Mouse (Mus musculus) liver, embryonic 11.5 days (tissue): ENCODE data around the gene Rgs3. TPM values are rescaled to one million over a fixed set of nuclear protein-coding genes. Genes with fewer than 3 reads are reported as not detected.

ENCODE experiments used
- ATAC-seq: fragments of 200-750 bp; cut with Nextera tagmentation; replicated peaks from 2 replicates; pipeline ENCODE4 v1.8.0; 2017; ENCODE audit warnings: moderate number of reproducible peaks, mild to moderate bottlenecking, moderate TSS enrichment, moderate library complexity; ENCODE audit not compliant: low FRiP score
- DNase-seq: peaks from one replicate; pipeline ENCODE4 v3.0.0-alpha.2; 2017; ENCODE audit warnings: low spot score
- H3K27ac ChIP-seq: fragments of 300-500 bp; sonication (generic); 2 replicates; pipeline ENCODE4 v1.5.1; 2014; ENCODE audit warnings: mild to moderate bottlenecking, low read depth, low read length, control low read depth
- H3K27me3 ChIP-seq: fragments of 300-500 bp; sonication (generic); replicated peaks from 2 replicates; pipeline ENCODE4 v1.6.1; 2014; ENCODE audit warnings: low read length, mixed read lengths; ENCODE audit not compliant: control insufficient read depth, insufficient read depth
- H3K36me3 ChIP-seq: fragments of 300-500 bp; sonication (generic); 2 replicates; pipeline ENCODE4 v1.6.1; 2014; ENCODE audit warnings: mild to moderate bottlenecking, low read length, moderate library complexity, mixed read lengths; ENCODE audit not compliant: control insufficient read depth, insufficient read depth
- H3K4me1 ChIP-seq: fragments of 300-500 bp; sonication (generic); replicated peaks from 2 replicates; pipeline ENCODE4 v1.6.1; 2014; ENCODE audit warnings: low read length, mixed read lengths; ENCODE audit not compliant: control insufficient read depth, insufficient read depth
- H3K4me2 ChIP-seq: fragments of 300-500 bp; sonication (generic); 2 replicates; pipeline ENCODE4 v1.6.1; 2014; ENCODE audit warnings: mild to moderate bottlenecking, control low read depth, moderate library complexity
- H3K4me3 ChIP-seq: fragments of 300-500 bp; sonication (generic); 2 replicates; pipeline ENCODE4 v1.5.1; 2014; ENCODE audit warnings: low read depth, low read length, control low read depth
- H3K9ac ChIP-seq: fragments of 300-500 bp; sonication (generic); 2 replicates; pipeline ENCODE4 v1.6.1; 2014; ENCODE audit warnings: low read depth, low read length, control low read depth
- H3K9me3 ChIP-seq: fragments of 300-500 bp; sonication (generic); 2 replicates; pipeline ENCODE4 v1.6.1; 2016; ENCODE audit warnings: low read length, inconsistent platforms, mixed read lengths; ENCODE audit not compliant: control insufficient read depth
- WGBS: fragments of 180-500 bp; shearing (Covaris S2); extraction: QIAGEN DNeasy Blood & Tissue Kit; methylation state at CpG from one replicate; pipeline ENCODE4 v1.1.7; 2014; 5-methylcytosine and 5-hydroxymethylcytosine counted together
- polyA plus RNA-seq: library from polyadenylated mRNA; unstranded; fragments of >200 nt; fragmentation: Nextera tagmentation; extraction: Ambion mirVana; gene quantifications from 2 replicates; pipeline ENCODE4 v1.2.1, GENCODE M21; 2014

Gene Rgs3
- polyA plus RNA-seq, 1 experiment from 2014 or later: 12.3 TPM

GRCm38 (mm10) chr4:62730861-62731260 lies 171.2 kb downstream of the Rgs3 start:
- peaks cover 12% of the 10 kb centered on the region for H3K4me1 ChIP-seq
- no peak for DNase-seq
- ATAC-seq: no peak
- no peak overlapping the region for H3K9ac ChIP-seq
- H3K27ac ChIP-seq: no peak overlapping the region
- no peaks in the 10 kb centered on the region for H3K27me3 ChIP-seq
- no peaks in the 10 kb centered on the region for H3K9me3 ChIP-seq
- 83% methylated on average over 3 of the region's 3 CpGs for WGBS
- no peak overlapping the region for H3K4me2 ChIP-seq
- H3K36me3 ChIP-seq: no peaks in the 10 kb centered on the region
- H3K4me3 ChIP-seq: no peak overlapping the region

GRCm38 (mm10) chr4:62731531-62732063 lies 171.9 kb downstream of the Rgs3 start:
- DNase-seq (no peak), ATAC-seq (no peak)
- Histone ChIP-seq H3K4me3 (no peak overlapping the region), H3K4me1 (peaks cover 12% of the 10 kb centered on the region), H3K27me3 (no peaks in the 10 kb centered on the region), H3K27ac (no peak overlapping the region), H3K9ac (no peak overlapping the region), H3K9me3 (no peaks in the 10 kb centered on the region), H3K4me2 (no peak overlapping the region), H3K36me3 (no peaks in the 10 kb centered on the region)
- WGBS: 85% methylated on average over 6 of the region's 6 CpGs

- peaks cover 12% of the 10 kb centered on the region for H3K4me1 ChIP-seq
- H3K9me3 ChIP-seq: no peaks in the 10 kb centered on the region
- no peaks in the 10 kb centered on the region for H3K27me3 ChIP-seq
- no peak overlapping the region for H3K4me3 ChIP-seq
- H3K27ac ChIP-seq: peak overlapping the region; percentile 36; the same call in 1 of the 2 replicates
- WGBS: 58% methylated on average over 7 of the region's 7 CpGs
- no peak for DNase-seq
- no peak overlapping the region for H3K4me2 ChIP-seq
- H3K36me3 ChIP-seq: no peaks in the 10 kb centered on the region
- no peak for ATAC-seq
- no peak overlapping the region for H3K9ac ChIP-seq
These were observed 172.4 kb downstream of the Rgs3 start for GRCm38 (mm10) chr4:62732096-62732495.

GRCm38 (mm10) chr4:62732840-62733239 lies 173.2 kb downstream of the Rgs3 start:
- no peak overlapping the region for H3K9ac ChIP-seq
- H3K4me2 ChIP-seq: no peak overlapping the region
- H3K27ac ChIP-seq: peak overlapping the region; percentile 71
- DNase-seq (no peak), ATAC-seq (0 out of 2 replicates have a peak, but pooled peaks have one; percentile 38)
- peaks cover 12% of the 10 kb centered on the region for H3K4me1 ChIP-seq
- 35% methylated on average over 2 of the region's 2 CpGs for WGBS
- H3K36me3 ChIP-seq: no peaks in the 10 kb centered on the region
- no peak overlapping the region for H3K4me3 ChIP-seq
- no peaks in the 10 kb centered on the region for H3K27me3 ChIP-seq
- no peaks in the 10 kb centered on the region for H3K9me3 ChIP-seq

GRCm38 (mm10) chr4:62733938-62734337 lies 174.3 kb downstream of the Rgs3 start:
- 32% methylated on average over 4 of the region's 4 CpGs for WGBS
- Histone ChIP-seq H3K4me3 (no peak overlapping the region), H3K27me3 (no peaks in the 10 kb centered on the region), H3K36me3 (no peaks in the 10 kb centered on the region), H3K4me2 (no peak overlapping the region), H3K9ac (no peak overlapping the region), H3K4me1 (peaks cover 12% of the 10 kb centered on the region), H3K9me3 (no peaks in the 10 kb centered on the region), H3K27ac (no peak overlapping the region)
- no peak for ATAC-seq
- DNase-seq: no peak

GRCm38 (mm10) chr4:62735291-62735690 lies 175.6 kb downstream of the Rgs3 start:
- ATAC-seq (no peak), DNase-seq (no peak)
- Histone ChIP-seq H3K4me1 (peaks cover 12% of the 10 kb centered on the region), H3K36me3 (no peaks in the 10 kb centered on the region), H3K27ac (no peak overlapping the region), H3K4me2 (no peak overlapping the region), H3K9ac (no peak overlapping the region), H3K27me3 (no peaks in the 10 kb centered on the region), H3K4me3 (no peak overlapping the region), H3K9me3 (no peaks in the 10 kb centered on the region)
- 79% methylated on average over 8 of the region's 8 CpGs for WGBS

- Histone ChIP-seq H3K27me3 (no peaks in the 10 kb centered on the region), H3K4me1 (peaks cover 12% of the 10 kb centered on the region), H3K27ac (no peak overlapping the region), H3K4me2 (no peak overlapping the region), H3K9ac (no peak overlapping the region), H3K36me3 (no peaks in the 10 kb centered on the region), H3K4me3 (no peak overlapping the region), H3K9me3 (no peaks in the 10 kb centered on the region)
- ATAC-seq (no peak), DNase-seq (no peak)
- 53% methylated on average over 9 of the region's 9 CpGs for WGBS
These were observed 176.2 kb downstream of the Rgs3 start for GRCm38 (mm10) chr4:62735878-62736277.

- Histone ChIP-seq H3K4me2 (no peak overlapping the region), H3K27me3 (no peaks in the 10 kb centered on the region), H3K4me3 (no peak overlapping the region), H3K9ac (no peak overlapping the region), H3K36me3 (no peaks in the 10 kb centered on the region), H3K4me1 (peaks cover 12% of the 10 kb centered on the region), H3K27ac (no peak overlapping the region), H3K9me3 (no peaks in the 10 kb centered on the region)
- no peak for ATAC-seq
- no peak for DNase-seq
- 64% methylated on average over 7 of the region's 7 CpGs for WGBS
These were observed 176.8 kb downstream of the Rgs3 start for GRCm38 (mm10) chr4:62736421-62736820.

- no peaks in the 10 kb centered on the region for H3K9me3 ChIP-seq
- WGBS: 60% methylated on average over 3 of the region's 3 CpGs
- no peak overlapping the region for H3K4me3 ChIP-seq
- H3K9ac ChIP-seq: no peak overlapping the region
- H3K4me1 ChIP-seq: peaks cover 17% of the 10 kb centered on the region
- no peak for ATAC-seq
- H3K27ac ChIP-seq: no peak overlapping the region
- H3K27me3 ChIP-seq: no peaks in the 10 kb centered on the region
- DNase-seq: no peak
- no peak overlapping the region for H3K4me2 ChIP-seq
- no peaks in the 10 kb centered on the region for H3K36me3 ChIP-seq
These were observed 177.3 kb downstream of the Rgs3 start for GRCm38 (mm10) chr4:62736904-62737303.
